Comparison of ENCODE assay signal across 8 mouse cellular contexts in genomic region chr1:131867093-131867945, GRCm38 (mm10). TPM values are rescaled to one million over a fixed set of nuclear protein-coding genes. Genes with fewer than 3 reads are reported as not detected.
A peak's percentile ranks its signal among the peaks of the same experiment; 100 is the strongest.
DNase-seq lines count a peak whose midpoint lies in the region; ATAC-seq lines count a peak whose summit lies in the region.

TSS of gene Rab29 (plus strand) at chr1:131867224.

- H3K9me3 ChIP-seq in hindbrain, embryonic 16.5 days (ENCODE audit: control insufficient read depth, low read length) = no peaks in the 10 kb centered on the region

- H3K4me2 ChIP-seq in hindbrain, embryonic 16.5 days (ENCODE audit: low read length) = peak within 1 kb of the TSS; percentile 60

- H3K4me1 ChIP-seq in hindbrain, embryonic 16.5 days (ENCODE audit: control insufficient read depth, insufficient read depth, low read depth, low read length) = peaks cover 4% of the 10 kb centered on the region; the same call in 1 of the 2 replicates

- peak; percentile 82 for DNase-seq in WW6 (ENCODE audit: low read depth, low spot score)
- peak; percentile 65 to 92 for DNase-seq in cerebellum, postnatal 4 days (ENCODE audit: low spot score in 2 of 2)
- DNase-seq in gastrocnemius, adult 18-20 months (ENCODE audit: low spot score) = peak; percentile 96
- DNase-seq in left cerebral cortex, adult 18-20 months (ENCODE audit: low spot score in 2 of 2) = peak; percentile 88 to 91
- DNase-seq in right cerebral cortex, adult 18-20 months = peak; percentile 90
- peak; percentile 71 for DNase-seq in urinary bladder, postnatal 10 days (ENCODE audit: low spot score)

- H3K4me3 ChIP-seq in hindbrain, embryonic 16.5 days (ENCODE audit: low read length) = peak within 1 kb of the TSS; percentile 46
- peak within 1 kb of the TSS; percentile 91 for H3K4me3 ChIP-seq in macrophage (ENCODE audit: inconsistent target)

- peak; percentile 98 for ATAC-seq in hindbrain, embryonic 16.5 days

- H3K36me3 ChIP-seq in hindbrain, embryonic 16.5 days (ENCODE audit: control insufficient read depth, insufficient read depth, low read length) = no peaks in the 10 kb centered on the region
- peaks cover 20% of the 10 kb centered on the region; the same call in 1 of the 2 replicates for H3K36me3 ChIP-seq in macrophage (ENCODE audit: inconsistent target)

- peaks cover 15% of the 10 kb centered on the region; the same call in 1 of the 2 replicates for H3K79me2 ChIP-seq in macrophage (ENCODE audit: inconsistent target)

- H3K9ac ChIP-seq in hindbrain, embryonic 16.5 days (ENCODE audit: low read depth, low read length) = peak within 1 kb of the TSS; percentile 47

- no peak within 1 kb of the TSS for H3K27ac ChIP-seq in hindbrain, embryonic 16.5 days (ENCODE audit: low read depth, low read length)
- H3K27ac ChIP-seq in macrophage = peak within 1 kb of the TSS; percentile 65

- 2% methylated on average over 46 of the region's 46 CpGs for WGBS in hindbrain, embryonic 16.5 days
- WGBS in macrophage (ENCODE audit: missing documents) = 1% methylated on average over 42 of the region's 46 CpGs

- no peaks in the 10 kb centered on the region for H3K27me3 ChIP-seq in hindbrain, embryonic 16.5 days (replicated peaks; ENCODE audit: control insufficient read depth, insufficient read depth, low read length)

RNA-seq across cellular contexts. Expression of gene Rab29, which starts in this region (rescaled TPM):
- total RNA-seq in gastrocnemius, adult 18-20 months (2021) = 1 to 10 TPM; 5.0 to 5.1 TPM
- 8.6 and 9.3 TPM in 2 replicates for polyA plus RNA-seq in hindbrain, embryonic 16.5 days (2015; fragmentation: Nextera tagmentation; extraction: Ambion mirVana)
- 1 to 10 TPM; 5.0 to 7.5 TPM for total RNA-seq in left cerebral cortex, adult 18-20 months (2021)
- total RNA-seq in macrophage (2018; cell fraction: chromatin; rRNA removed) = 10 to 100 TPM in 15 of 26 experiments, 1 to 10 TPM in 11; 3.0 to 35.8 (median 14.1) TPM
- total RNA-seq in macrophage (2018; cell fraction: cytosol; rRNA removed) = 10 to 100 TPM; 24.0 to 45.4 (median 34.4) TPM
- 10 to 100 TPM in 22 of 26 experiments, 1 to 10 TPM in 4; 7.8 to 37.2 (median 19.7) TPM for total RNA-seq in macrophage (2018; cell fraction: nucleus; rRNA removed)
- 26.8 to 49.2 TPM (median 42.9 TPM) in 3 replicates for polyA plus RNA-seq in macrophage (2018)
